Mouse (Mus musculus) brain, adult 2 months (tissue): Measurements from ENCODE around the gene Rtn4rl1.

Experiments used
- DNase-seq: peaks from one replicate; pipeline ENCODE4 v3.0.0; 2011; ENCODE audit warnings: low read depth, low spot score

The Rtn4rl1 gene

DNA sequence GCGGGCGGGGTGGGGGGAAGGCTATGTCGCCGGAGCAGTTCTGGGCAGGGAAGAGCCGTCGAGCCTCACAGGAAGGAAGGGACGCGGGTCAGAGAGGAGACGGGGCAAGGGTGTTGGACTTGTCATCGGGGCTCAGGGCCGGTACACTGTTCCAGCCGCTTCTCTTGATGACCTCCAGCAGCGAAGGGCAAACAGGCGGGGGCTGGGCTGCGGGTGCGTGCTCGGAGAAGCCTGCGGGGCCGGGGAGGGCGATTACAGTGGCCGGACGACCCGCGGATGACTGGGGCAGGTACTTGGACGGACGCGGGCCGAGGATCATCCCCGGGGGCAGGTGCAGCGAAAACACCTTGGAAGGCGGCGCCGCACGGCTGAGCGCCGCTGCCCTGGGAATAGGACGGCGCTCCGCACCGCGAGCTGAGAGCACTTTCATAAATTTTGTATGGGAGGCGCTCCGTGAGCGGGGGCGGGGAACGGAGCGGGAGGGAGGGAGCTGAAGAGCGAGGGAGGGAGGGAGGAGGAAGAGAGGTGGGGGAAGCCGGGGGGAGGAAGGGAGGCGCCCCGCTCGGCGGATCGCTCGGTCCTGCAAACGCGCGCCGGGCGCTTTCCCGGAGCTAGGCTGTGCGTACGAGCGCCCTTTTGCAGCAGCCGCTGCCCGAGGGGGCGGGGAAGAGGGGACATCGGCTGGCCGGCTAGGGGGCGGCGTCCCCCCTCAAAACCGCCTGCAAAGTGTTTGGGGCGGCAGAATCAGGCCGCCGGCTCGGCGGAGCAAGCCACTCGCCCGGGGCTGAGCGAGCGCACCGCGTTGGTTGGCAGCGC is at the start of gene Rtn4rl1:
Gene Rtn4rl1 (plus strand): TSS at position 528 of the 816 bp plus-strand sequence.
- peak; percentile 94 for DNase-seq

- DNase-seq = no peak
Measured at GRCm38 (mm10) chr11:75145841-75146240, 47.7 kb upstream of the Rtn4rl1 start.

- DNase-seq = no peak
Measured at GRCm38 (mm10) chr11:75147106-75147845, 46.3 kb upstream of the Rtn4rl1 start.

DNA sequence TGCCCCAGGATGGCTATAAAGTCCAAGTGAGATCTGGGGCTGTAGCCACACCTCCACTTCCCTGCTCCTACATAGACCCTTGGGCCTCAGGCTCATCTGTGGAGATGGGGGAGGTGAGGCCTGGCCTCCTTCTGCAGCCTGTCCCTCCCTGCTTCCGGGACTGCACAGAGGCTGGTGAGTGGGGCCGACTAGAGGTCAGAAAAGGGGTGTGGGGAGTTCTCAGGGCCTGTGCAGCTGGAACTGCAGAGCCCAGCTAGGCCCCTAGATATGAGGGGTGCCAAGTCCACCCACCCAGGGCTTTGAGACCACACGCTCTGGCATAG is 45.8 kb upstream of the Rtn4rl1 start:
- no peak for DNase-seq

GRCm38 (mm10) chr11:75148332-75149035 is 45.1 kb upstream of the Rtn4rl1 start:
- DNase-seq = no peak

DNA sequence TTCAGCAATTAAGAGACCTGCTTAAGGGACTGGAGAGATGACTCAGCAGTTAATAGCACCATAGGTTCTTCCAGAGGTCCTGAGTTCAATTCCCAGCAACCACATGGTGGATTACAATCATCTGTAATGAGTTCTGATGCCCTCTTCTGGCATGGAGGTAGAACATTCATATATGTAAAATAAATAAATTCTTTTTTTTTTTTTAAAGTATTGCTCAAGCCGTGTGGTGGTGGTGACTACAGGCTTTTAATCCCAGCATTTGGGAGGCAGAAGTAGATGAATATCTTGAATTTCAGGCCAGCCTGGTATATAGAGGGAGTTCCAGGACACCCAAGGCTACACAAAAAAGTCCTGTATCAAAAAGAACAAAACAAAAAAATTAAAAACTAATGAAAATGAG is 43.2 kb upstream of the Rtn4rl1 start:
- DNase-seq = no peak

DNA sequence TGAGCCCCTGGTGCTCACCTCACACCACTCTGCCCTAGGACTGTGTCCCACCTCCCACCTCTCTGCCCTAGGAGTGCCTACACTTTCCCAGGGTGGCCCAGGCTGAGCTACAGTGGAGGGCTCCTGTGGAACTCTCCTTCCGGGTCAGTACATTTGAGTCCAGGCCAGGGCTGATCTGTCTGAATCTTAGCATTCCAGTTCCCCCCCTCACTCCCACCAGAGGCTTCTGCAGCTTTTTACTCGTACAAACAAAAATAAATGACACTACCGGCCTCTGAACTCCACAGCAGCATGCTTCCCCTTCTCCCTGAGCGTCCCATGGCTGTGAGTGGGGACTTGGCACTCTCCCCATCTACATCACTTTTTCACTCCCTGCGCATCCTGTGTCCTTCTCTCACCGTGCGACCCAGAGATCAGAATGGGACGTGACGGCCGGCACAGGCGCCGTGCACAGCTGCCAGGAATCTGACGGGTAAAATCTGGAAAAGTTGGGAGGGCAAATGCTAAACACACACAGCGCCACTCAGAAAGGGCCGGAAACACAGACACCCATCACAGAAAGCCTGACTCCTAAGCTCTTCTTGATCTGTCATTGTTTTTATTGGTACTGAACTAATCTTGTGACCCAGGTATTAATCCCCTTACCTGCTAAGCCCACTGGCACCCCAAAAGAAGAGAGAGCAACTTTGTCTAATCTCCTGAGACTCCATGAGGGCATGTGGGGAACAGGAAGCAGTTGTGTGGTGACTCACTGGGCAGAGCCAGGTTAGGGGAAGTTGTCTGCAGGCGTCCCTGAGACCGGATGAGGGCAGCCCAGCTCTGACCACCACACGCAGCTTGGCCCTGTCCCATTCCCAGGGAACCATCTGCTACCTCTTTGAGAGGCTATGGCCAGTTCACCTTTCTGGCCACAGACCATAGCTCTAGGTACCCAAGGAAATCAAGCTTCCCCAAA is 40.7 kb upstream of the Rtn4rl1 start:
- peak; percentile 94 for DNase-seq

DNA sequence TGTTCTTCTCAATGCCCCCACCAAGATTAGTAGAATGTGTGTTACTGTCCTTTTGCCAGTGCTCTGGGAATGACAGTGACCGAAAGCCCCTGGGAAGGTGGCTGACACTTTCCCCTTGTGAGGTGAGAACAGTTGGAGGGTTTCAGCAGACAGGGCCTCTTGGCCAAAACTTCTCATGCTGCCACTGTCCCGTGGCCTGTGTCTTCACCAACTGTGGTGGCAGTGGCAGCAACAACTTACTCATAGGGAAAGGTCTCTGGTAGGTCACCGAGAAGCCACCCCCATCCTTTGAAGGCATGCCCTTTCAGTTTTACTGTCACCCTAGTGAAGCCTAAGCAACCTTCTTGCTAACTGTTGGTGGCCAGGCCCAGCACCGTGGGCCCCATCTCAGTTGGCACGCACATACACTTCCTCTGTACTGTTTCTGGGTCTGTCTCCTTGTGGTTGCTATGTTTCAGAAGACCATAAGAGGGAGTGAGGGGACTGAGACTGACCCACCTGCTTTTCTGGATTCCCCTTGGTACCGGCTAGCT is 39.5 kb upstream of the Rtn4rl1 start:
- DNase-seq = no peak

GRCm38 (mm10) chr11:75155985-75156384 is 37.6 kb upstream of the Rtn4rl1 start:
- DNase-seq = peak; percentile 53

- no peak for DNase-seq
Measured at GRCm38 (mm10) chr11:75156416-75156815, 37.2 kb upstream of the Rtn4rl1 start.

DNA sequence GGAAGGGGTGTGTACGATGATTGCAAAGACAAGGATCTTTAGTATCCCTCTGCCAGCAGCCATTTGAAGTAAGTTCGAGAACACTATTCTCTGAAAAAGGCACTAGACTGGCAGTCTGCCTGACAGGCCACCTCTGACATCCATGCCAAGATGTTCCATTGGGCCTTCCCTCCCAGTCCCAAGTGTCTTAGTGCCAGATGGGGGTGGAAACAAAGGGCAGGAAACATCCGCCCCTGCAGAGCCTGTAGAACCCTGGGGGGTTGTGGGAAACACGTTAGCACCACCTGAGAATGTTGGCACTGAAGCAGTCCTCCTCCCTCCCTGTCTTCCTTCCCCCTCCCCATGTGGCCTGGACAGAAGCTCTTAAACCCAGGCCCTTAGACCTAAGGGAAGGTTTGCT is 36.5 kb upstream of the Rtn4rl1 start:
- DNase-seq = peak; percentile 39

DNA sequence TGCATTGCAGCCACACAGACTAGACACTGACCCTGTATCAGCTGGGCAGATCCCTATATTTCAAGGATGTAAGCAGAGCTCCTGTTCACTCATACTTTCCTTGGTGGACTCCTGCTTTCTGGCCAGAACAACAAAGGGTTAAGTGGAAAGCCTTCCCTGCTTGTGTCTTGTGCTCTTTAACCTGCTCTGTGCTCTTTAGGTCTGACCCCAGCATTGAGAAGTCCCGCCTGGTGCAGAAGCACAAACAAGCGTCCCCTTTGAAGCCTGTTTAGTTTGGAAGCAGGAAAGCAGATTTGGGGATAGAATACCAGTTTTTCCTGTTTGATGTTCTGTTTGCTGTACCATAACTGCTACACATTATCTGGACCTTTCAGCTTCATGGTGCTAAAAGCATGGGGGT is 35.7 kb upstream of the Rtn4rl1 start:
- DNase-seq = no peak

DNA sequence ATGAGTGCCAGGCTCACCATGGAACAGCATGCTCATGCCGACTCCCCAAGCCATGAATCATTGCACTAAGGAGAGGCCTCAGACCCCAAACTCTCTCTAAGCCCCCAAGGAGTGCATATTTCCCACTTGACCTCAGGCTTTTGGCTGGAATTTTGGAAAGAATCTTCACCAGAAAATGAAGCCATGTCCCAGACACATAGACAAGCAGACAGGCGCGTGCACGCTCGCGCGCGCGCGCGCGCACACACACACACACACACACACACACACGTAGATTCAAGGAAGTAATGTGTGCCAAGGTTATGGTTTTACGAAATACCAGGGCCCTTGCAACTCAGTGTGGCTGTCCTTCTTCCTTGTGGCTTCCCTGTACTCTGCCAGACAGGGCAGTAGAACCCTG is 35.2 kb upstream of the Rtn4rl1 start:
- no peak for DNase-seq

DNA sequence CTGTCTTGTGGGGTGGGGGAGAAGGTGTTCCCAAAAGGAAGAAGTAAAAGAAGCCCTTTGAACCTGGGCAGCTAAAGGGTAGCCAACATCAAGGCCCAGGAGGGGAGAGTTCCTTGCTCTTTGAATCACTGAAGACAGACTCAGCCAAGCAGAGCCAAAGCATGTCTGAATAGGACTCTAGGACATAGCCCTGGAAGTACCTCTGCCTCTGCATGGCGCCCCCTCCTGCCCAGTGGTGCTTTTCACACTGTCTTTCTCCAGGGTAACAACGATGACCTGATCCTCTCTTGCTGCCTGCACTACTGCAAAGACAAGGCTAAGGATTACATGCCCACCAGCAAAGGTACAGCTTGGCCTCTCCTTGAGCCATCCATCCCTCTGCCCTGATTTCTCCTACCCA is 34.0 kb upstream of the Rtn4rl1 start:
- no peak for DNase-seq

DNA sequence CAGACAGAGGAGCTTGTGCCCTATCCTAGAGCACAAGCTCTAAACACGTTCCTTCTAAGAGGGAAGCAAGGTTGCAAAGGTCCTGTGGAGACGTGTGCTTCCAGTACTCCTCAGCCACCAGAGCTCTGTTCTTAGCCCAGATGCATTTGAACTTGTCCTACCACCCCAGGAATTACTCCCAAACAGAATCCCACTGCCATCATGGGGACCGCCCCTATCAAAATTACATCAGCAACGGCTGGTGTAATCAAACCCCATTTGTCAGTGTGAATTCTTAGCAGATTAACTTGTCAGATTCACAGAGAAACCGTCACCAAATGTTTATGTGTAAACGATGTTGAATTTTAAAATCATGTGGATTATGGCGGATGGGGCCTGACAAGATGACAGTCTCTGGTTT is 32.6 kb upstream of the Rtn4rl1 start:
- DNase-seq = no peak

GRCm38 (mm10) chr11:75161417-75162008 is 32.1 kb upstream of the Rtn4rl1 start:
- DNase-seq = no peak

DNA sequence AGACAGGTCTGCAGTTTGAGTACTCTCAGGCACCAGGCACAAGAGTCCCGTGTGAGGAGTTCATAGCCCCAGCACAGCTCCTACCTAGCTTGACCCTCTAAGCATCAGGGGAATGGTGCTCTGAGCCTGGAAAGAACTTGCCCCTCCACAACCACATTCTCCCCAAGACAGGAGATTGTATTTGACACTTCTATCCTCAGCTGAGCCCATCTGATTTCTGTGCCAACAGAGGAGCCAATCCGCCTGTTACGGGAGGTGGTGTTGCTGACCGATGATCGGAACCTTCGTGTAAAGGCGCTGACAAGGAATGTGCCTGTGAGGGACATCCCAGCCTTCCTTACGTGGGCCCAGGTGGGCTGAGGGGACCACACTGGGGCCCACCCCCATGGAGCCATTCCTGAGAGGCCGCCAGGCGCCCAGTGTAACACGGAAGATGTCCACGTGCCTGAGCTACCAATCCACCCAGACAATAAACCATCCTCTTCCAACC is 30.9 kb upstream of the Rtn4rl1 start:
- no peak for DNase-seq

GRCm38 (mm10) chr11:75163379-75163778 is 30.2 kb upstream of the Rtn4rl1 start:
- DNase-seq = no peak

DNA sequence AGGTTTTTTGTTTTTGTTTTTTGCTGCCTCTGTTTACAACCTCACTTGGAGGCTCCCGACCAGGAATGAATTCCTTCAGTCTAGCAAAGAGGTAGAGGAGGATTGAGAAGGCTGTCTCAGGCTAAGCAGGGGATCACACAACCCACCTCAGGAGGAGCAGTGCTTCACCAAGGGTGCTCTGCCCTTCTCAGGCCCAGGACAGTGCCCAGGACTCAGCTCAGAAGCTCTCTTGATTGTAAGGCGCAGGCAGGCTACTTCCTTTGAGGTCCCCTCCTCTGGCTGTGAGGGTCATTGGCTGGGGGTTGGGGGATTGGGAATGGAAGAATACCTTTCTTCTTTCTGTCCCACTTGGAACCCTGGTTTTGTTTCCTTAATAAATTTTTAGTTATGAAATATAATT is 29.5 kb upstream of the Rtn4rl1 start:
- no peak for DNase-seq

- no peak for DNase-seq
Measured at GRCm38 (mm10) chr11:75164750-75165149, 28.8 kb upstream of the Rtn4rl1 start.
